Mouse (Mus musculus) neutrophil, adult 5-6 weeks (primary cell): ENCODE measurements at regions not wholly inside any gene's neighbourhood (a gene's known extent, or its start where the extent isn't known, plus 50 kb on each side); places are given as distances from the start of the nearest gene placed in this dataset.

ENCODE experiments used
- ATAC-seq: fragments of 151-379, 151-347 bp; 2 replicates; pipeline ENCODE4 v1.8.0; 2017; ENCODE audit warnings: mild to moderate bottlenecking, moderate TSS enrichment; ENCODE audit not compliant: insufficient number of reproducible peaks, poor library complexity, low FRiP score, severe bottlenecking; ENCODE audit errors: extremely low read depth

DNA sequence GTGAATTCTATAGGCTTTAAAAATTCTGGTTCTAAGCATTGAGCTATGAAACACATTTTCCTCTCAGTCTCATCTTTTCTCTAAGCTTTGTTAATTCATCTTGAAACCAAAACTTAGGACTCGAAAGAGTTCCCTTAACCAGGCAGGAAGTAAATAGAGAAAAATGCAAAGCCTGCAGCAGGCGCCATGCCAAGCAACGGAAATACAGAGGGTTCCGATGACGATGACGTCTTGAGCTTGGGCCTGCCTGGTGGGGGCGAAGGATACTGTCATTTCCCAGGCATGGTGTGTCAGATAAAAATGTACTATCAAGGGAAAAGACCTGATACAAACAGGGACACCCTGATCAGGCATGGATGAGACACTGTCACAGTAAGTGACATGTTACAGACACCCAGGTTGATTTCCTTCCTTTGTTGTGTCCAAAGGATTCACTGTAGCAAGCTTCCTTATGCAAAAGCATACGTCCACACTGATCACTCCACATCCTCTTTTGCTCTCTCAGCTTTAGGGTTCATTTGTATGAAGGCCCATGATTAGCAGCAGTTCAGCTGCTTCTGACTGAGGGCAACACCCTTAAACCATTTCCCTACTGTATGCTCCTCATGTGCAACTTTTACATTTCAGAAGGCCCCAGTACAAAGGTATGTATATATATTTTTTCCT lies 135.0 kb downstream of the Cemip2 start:
- ATAC-seq: peak; percentile 72

DNA sequence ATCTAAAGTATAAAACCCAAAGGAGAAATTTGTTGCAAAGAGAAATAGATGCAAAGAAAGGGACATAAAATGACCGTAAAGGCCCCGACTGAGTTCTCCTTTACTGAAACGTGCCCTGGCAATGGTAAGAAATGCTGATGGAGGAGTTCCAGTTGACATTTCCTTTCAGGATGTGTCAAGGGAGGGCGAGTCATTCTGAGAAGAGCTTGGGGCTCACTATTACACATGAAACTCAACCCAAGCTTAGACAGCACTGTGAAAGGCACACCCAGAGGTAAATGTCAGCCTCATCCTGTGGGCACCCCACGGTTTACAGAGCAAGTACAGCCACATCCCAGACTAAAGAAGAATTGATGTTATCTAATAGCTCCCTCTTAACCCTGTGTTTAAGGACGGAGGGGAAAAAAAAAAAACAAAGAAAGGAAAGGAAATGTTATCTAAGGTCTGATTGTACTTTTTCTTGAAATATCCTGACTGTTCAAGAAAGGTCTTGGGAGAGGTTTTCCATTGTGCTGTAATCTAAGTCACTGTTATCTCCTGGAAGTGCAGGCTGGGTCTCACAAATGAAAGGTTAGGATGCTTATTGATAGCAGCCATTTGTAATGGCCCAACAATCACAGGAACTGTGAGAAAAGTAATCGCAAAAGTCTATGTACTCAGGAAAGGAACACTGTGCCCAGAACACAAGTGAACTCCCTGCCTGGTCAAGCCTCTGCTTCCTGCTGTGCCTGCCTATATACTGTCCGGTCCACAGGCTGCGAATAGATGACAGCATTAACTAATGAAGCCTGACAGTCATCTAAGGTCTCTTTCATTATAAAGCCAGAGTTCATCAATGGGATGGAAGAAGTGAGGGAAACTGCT lies 135.8 kb downstream of the Cemip2 start:
- ATAC-seq: no peak

DNA sequence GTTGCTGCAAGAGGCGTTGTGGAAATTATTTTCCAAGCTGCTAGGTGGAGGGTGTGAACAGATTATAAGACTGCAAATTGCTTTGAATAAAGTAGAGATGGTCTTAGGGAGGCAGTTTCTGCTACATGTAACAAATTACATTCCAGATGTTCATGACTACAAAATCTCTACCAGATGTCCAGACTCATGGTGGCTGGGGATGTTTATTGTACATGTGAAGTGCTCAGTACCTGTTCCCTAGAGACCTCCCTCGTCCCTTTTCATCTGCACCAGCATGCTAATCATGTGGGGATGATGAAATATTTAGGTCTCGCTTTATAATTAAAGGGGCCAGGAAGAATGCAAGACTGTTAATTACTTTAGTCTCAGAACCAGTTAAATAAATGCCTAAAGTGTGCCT lies 136.5 kb downstream of the Cemip2 start:
- ATAC-seq: no peak

DNA sequence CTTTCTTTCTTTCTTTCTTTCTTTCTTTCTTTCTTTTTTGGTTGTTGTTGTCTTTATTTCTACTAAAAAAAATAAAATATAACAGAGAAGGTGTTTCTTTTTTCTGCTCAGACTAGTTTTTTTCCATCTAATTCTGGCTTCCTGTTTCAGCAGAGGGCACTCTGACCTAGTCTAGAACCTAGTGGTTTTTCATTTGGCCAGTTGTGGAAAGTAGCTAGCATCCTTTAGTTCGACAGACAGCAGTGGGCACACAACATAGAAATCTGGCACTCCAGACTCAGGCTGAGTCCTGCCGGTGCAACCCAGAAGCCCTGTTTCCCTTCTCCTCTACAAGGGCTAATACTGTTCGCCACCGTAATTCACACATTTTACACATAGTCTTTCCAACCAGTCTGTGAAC lies 140.0 kb downstream of the Cemip2 start:
- no peak for ATAC-seq

DNA sequence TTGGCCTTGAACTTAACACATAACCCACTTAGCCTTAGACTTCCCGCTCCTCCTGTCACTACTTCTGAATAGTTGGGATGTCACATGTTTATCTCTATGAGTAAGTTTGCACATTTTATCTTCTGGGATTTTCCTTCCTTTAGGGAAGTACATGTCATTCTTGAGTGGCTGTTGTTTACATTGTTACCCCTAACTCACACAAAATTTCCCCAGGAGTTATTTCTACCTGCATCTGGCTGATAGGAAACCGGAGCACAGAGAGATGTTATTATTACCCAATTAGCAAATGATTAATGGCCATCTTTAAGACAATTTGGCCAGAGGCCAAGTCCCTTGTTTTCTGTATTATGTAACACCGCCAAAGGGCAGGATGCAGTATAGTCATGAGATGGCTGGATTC lies 140.9 kb downstream of the Cemip2 start:
- ATAC-seq: no peak

DNA sequence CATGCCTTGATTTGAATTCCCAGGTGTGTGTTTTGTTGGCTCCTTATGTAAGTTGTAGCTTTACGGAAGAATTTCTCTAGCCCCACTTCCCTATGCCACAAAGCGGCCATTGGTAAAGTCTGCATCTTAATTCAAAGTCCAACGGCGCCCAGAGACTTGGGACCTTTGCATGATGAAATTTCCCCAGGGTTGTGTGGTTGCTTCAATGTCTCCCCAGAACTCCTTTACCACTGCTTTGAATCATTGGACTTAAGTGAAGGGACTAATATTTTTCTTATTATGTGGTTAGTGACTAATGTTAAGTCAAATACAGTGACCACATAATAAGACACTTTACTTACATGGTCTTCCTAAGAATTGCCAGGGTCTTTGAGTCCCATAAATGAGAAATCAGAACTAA lies 162.0 kb downstream of the Cemip2 start:
- no peak for ATAC-seq

DNA sequence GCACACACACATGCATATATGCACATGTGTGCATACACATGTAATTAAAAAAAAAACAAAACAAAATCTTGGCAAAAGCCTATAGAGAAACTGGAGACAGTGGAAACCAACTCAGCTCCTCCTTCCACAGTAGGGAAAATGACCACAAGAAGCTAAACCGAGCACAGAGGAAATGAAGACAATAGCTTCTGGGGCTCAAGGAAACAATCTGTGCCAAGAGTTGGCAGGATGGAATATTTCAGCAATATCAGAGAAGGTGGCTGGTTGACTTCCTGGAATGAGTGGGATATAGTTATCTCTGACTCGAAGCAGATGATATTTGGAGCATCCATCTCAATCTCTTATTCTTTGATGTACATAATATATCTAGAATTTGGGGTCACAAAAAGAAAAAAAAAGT lies 163.6 kb downstream of the Cemip2 start:
- ATAC-seq: no peak

DNA sequence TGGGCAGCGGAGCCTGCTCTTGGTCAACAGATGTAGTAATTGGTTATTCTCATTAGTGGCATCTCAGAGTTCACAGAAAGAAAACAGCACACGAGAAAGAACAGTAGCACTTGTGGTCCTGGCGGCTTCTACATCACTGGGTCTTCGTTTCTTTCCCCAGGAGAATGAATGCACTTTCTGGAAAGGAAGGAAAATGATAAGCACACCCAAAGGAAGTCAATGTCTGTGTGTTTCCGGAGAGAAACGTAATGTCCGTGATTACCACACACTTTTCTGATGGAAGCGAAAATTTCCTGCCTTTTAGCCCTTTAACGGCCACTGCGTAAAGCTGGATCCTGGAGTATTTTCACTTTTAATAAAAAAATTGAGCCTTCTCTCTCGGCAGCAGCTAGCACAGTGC lies 164.1 kb downstream of the Cemip2 start:
- no peak for ATAC-seq

DNA sequence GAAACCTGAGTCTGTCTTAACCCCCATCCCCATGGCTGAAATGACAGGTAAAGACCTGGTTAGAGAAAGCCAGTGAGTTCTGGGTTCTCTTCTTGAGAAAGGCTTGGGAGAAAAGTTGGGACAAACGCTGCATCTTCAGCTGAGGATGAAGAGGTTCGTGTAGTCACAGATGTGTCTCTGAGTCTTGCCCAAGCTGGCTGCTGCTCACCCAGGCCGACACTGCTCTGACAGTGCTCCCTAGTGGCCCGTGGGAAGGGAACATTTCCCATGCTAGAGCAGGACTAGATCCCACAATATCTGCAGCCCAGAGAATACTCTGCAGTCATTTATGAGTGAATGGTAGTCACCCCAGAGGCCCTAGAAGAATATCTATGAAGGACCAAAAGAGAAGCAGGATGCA lies 165.3 kb downstream of the Cemip2 start:
- ATAC-seq: no peak

DNA sequence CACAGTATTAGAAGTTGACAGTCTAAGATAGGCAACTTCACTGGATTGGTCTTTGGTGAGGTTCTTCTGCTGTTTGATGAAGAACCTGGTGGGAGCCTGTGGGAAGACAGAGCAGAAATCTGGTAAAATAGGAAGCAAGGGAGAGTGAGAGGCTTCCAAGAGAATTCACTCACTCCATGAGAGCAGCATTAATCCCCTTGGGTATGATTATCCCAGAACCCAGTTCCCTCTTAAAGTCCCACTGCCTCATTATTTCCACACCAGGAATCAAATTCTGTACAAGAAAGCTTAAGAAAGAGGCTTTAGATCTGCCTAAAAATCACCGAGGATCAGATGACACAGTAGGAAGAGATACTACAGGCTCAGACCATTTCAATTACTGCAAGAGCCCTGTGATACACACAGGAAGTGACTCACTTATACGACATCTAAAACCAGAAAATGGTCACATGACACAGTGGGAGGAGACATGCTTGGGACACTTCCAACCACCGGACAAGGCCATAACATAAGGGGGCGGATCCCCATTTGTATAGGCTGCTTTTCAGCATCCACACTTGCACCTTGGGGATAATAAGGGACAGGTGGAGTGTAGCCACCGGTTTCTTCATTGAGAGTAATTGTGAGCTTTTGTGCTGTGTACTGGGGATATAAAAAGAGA lies 168.2 kb downstream of the Cemip2 start:
- peak; percentile 55; the same call in 1 of the 2 replicates for ATAC-seq

DNA sequence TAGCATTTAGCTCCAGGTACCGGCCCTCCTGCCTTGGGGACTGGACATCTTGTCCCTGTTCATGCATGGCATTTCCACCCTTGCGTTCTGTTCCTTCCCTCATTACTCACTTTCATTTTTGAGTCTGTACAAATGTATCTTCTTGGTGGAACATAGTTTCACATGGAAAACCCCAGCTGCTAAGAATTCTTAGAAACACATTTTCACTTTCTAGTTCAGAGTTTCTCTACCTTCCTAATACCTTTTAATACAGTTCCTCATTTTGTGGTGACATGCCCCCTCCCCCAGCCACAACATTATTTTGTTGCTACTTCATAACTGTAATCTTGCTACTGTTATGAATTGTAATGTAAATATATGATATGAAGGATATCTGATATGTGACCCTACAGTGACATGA lies 169.9 kb downstream of the Cemip2 start:
- ATAC-seq: no peak

DNA sequence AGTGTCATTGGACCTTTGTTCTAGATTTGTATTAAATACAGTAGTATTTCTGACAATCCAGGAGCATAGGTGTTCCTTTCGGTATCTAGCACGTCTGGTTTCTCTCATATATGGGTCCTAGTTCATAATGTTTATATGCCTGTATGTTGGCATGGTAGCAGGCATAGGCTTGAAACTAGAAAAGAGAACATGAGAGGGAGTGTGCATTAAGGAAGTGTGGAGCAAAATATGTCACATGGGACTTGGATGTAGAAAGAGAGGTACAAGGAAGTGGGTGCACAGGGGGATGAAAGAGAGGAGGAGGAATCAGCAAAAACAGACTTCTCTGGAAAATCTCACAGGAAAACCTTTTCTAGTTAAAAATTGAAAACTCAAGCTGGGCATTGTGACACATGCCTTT lies 176.2 kb upstream of the Trpm3 start:
- ATAC-seq: no peak

DNA sequence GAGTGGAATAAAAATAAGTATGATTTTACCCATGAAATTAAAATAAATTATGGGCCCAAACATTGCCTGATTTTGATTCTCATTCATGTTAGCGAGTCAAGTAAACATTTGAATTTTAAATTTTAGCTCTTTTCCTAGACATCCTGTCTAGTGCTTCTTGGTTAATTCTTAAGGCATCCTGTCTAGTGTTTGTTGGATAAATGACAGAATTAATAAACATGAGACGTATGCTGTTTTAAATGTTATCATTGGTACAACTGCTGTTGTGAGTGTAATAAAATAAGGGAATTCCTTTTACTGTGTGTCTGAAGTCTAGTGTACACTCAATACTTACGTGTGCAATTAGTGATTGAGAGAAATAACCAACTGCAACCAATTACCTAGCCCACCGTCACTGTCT lies 149.0 kb upstream of the Trpm3 start:
- no peak for ATAC-seq

DNA sequence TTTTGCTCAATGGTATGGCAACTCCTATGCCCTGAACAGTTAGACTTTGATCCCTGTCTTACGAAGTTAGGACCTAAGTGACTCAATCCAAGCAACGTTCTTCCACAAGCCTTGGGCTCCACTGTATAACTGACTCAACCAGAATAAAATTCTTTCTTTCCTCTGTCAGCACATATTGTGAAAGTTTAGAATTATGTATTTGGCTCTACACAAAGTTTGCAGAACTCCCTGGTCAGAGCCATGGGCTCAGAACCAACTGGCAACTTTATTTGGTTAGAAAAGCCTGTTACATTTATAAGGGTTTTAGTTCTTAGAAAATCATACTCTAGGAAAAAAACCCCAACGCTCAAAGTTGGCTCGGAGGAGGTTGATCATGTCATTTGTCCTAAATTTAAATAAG lies 147.9 kb upstream of the Trpm3 start:
- ATAC-seq: no peak

DNA sequence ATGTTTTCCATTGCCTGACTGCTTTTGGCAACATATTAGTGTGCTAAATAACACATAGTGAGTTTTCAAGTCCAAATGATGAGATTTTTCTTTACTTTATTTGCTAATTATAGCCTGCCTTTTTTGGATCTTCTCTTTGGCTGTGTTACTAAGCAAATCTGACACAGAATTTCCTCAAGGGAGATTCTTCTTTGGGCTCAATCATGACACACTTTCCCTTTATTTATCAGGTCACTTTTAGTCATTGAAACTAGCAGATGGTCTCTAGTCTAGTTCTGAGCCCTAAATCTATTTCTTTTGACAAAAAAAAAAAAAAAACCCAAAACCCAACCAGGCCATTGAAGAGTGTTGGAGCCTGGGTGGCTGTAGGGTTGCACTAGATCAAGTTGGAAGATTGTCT lies 147.4 kb upstream of the Trpm3 start:
- ATAC-seq: no peak

DNA sequence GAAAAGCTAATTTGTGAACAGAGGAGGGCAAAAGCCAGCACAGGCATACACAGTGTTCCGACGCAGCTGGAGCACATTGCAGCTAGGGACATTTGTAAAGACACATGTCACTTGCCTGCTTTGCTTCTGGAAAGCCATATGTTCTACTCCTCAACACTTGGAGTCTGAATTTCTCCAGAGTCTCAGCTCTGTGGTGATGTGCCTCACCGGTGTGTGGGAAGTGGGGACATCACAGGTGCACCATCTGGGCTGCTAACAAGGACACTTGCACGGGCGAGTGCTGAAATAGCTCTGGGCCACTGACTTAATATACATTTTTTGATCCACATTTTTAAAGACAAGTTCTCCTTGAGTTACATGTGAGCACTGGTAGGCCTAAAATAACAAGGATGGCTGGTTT lies 139.2 kb upstream of the Trpm3 start:
- ATAC-seq: no peak

DNA sequence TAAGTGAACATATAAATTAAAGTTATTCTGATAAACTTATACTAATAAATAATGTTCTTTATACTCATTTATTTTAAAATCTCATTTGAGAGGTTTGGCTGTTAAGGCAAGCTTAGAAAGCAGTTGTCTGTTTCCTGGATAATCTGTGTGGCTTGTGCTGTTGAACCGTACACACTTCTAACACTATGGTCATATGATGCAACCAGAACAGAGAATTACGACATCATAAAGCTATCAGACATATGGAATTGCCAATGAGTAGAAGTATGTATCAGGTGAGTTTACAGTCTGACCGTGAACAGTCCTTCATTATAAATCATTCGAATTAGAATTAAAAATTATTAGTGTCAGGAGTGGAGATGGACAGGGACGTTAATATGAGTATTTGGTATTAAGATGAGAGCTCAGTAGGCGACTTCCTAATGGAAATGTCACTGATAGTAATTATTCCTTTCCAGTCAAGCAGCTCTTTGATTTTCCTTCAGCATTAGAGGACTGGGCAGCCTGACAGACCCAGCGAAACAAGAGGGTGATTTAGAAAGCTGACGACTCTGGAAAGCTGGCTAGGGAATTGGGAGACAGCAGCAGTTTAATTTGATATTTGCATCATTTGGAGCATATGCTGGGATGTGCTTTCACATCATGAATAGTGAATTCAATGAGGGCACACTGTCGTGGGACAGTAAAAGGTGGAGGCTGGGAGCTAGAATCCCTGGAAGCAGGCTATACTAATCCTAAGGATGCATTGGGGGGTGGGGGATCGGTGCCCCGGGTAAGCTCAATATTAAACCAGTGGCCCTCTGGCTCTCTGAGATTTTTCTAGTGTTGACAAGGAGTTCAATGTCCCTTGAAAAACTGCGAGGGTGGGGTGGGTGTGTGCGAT lies 130.6 kb upstream of the Trpm3 start:
- ATAC-seq: no peak

DNA sequence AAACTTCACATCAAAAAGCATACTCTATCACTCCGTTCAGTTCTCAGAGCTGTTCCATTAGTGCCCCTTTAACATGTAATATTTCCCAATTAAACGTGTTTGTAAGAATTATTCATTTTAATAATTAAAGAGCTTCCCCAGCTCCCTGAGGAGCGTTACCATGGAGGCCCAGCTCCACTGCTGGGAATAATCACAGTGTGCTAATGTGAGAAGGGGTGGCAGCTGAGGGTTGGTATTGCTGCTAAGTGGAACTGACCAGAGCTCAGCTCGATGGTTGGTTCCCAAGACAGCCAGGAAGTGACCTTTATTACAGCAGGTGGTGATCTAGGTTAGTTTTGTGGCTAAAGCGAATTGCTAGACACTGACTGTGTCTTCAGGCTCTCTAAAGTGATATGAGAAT lies 128.6 kb upstream of the Trpm3 start:
- no peak for ATAC-seq

DNA sequence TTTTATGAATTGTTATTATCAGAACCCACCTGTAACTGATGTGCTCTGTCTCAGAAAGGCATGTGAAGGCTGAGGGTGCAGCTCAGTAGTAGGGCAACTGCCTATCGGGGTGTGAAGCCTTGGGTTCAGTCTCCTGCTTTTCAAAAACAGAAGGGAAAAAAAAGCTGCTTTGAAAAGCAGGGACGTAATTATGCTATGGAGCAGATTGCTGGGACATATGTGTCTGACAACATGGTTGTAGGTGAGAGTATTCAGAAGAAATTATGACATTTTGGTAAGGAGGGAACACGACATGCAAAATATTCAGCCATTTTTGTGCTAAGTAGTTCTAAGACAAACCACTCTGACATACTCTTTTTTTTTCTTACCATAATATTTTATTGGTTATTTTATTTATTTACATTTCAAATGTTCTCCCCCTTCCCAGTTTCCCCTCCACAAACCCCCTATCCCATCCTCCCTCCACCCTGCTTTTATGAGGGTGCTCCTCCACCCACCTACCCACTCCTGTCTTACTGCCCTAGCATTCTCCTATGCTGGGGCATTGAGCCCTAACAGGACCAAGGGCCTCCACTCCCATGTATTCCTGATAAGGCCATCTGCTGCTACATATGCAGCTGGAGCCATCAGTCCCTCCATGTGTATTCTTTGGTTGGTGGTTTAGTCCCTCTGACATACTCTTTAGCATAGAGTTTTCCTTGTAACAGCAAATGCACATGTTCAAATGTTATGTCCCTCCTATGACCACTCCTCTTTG lies 122.8 kb upstream of the Trpm3 start:
- no peak for ATAC-seq
